Mouse (Mus musculus): ENCODE data around the gene Gtpbp1.
A peak's percentile ranks its signal among the peaks of the same experiment; 100 is the strongest.

Gtpbp1 gene

GRCm38 (mm10) chr15:79727840-79728239 is 37.2 kb downstream of the Gtpbp1 start:
- no peak for DNase-seq

GRCm38 (mm10) chr15:79728311-79728710 is 37.7 kb downstream of the Gtpbp1 start:
- no peak for DNase-seq

GRCm38 (mm10) chr15:79728731-79729388 is 38.2 kb downstream of the Gtpbp1 start:
- DNase-seq, result no peak

- no peak for DNase-seq
Measured at GRCm38 (mm10) chr15:79731554-79731953, 40.9 kb downstream of the Gtpbp1 start.

GRCm38 (mm10) chr15:79733192-79733591 is 42.5 kb downstream of the Gtpbp1 start:
- DNase-seq, result no peak

- no peak for DNase-seq
Measured at GRCm38 (mm10) chr15:79733640-79734039, 43.0 kb downstream of the Gtpbp1 start.

GRCm38 (mm10) chr15:79734311-79734710 is 43.7 kb downstream of the Gtpbp1 start:
- no peak for DNase-seq

- no peak for DNase-seq
Measured at GRCm38 (mm10) chr15:79740739-79741138, 50.1 kb downstream of the Gtpbp1 start.

GRCm38 (mm10) chr15:79741173-79741858 is 50.7 kb downstream of the Gtpbp1 start:
- peak; percentile 27 for DNase-seq

- peak; percentile 96 for DNase-seq
Measured at GRCm38 (mm10) chr15:79741921-79742705, 51.5 kb downstream of the Gtpbp1 start, which contains the start of gene Sun2. Gene Sun2, minus strand, starts transcription at chr15:79742536.

- no peak for DNase-seq
Measured at GRCm38 (mm10) chr15:79742706-79743023, 52.0 kb downstream of the Gtpbp1 start.

GRCm38 (mm10) chr15:79744001-79744400 is 53.4 kb downstream of the Gtpbp1 start:
- DNase-seq, result no peak

GRCm38 (mm10) chr15:79744742-79745141 is 54.1 kb downstream of the Gtpbp1 start:
- DNase-seq, result peak; percentile 34

GRCm38 (mm10) chr15:79745312-79745711 is 54.7 kb downstream of the Gtpbp1 start:
- DNase-seq, result no peak

GRCm38 (mm10) chr15:79745883-79746282 is 55.2 kb downstream of the Gtpbp1 start:
- DNase-seq, result no peak

- peak; percentile 58 for DNase-seq
Measured at GRCm38 (mm10) chr15:79747998-79748397, 57.4 kb downstream of the Gtpbp1 start.

- no peak for DNase-seq
Measured at GRCm38 (mm10) chr15:79749162-79749561, 58.5 kb downstream of the Gtpbp1 start.

GRCm38 (mm10) chr15:79750266-79750665 is 59.6 kb downstream of the Gtpbp1 start:
- no peak for DNase-seq

- DNase-seq, result no peak
Measured at GRCm38 (mm10) chr15:79751772-79752171, 61.1 kb downstream of the Gtpbp1 start.

- peak; percentile 86 for DNase-seq
Measured at GRCm38 (mm10) chr15:79752742-79753419, 62.2 kb downstream of the Gtpbp1 start.

- DNase-seq, result no peak
Measured at GRCm38 (mm10) chr15:79753420-79753752, 62.7 kb downstream of the Gtpbp1 start.

- no peak for DNase-seq
Measured at GRCm38 (mm10) chr15:79753873-79754272, 63.2 kb downstream of the Gtpbp1 start.

GRCm38 (mm10) chr15:79755176-79755575 is 64.5 kb downstream of the Gtpbp1 start:
- DNase-seq, result no peak
